Mouse (Mus musculus) CH12.LX (cell line): ENCODE measurements around the gene Gfra4. TPM values are rescaled to one million over a fixed set of nuclear protein-coding genes. Genes with fewer than 3 reads are reported as not detected.

ENCODE experiments used
- DNase-seq: peaks from one replicate; pipeline ENCODE4 v3.0.0-alpha.2; 2013; ENCODE audit errors: extremely low read depth
- H3K27ac ChIP-seq: 2 replicates; pipeline ENCODE4 v1.5.1; 2012; ENCODE audit warnings: low read depth, mild to moderate bottlenecking, control low read depth, moderate library complexity; ENCODE audit not compliant: insufficient read depth
- H3K27me3 ChIP-seq: replicated peaks from 2 replicates; pipeline ENCODE3; 2012; ENCODE audit warnings: inconsistent platforms
- H3K36me3 ChIP-seq, 2 experiments: replicated peaks in 1 of 2; 2 replicates each; pipeline versions ENCODE3 to v1.6.1; 2012; ENCODE audit warnings: inconsistent platforms in 1 of 2, low read length in 1 of 2, mild to moderate bottlenecking in 1 of 2, mixed read lengths in 1 of 2, moderate library complexity in 1 of 2; ENCODE audit not compliant: control insufficient read depth in 1 of 2, insufficient read depth in 1 of 2
- H3K4me1 ChIP-seq, 2 experiments: 2 replicates each; pipeline ENCODE4 v1.6.1; 2012; ENCODE audit warnings: inconsistent platforms in 1 of 2, moderate library complexity in 1 of 2; ENCODE audit not compliant: insufficient read depth in 2 of 2, control insufficient read depth in 1 of 2
- H3K4me2 ChIP-seq: 2 replicates; pipeline ENCODE4 v1.6.1; 2012; ENCODE audit warnings: low read depth, mild to moderate bottlenecking, control low read depth; ENCODE audit not compliant: poor library complexity, insufficient read depth, severe bottlenecking
- H3K4me3 ChIP-seq, 3 experiments: fragments of 150-350 bp in 1 of 3; sonication (generic) in 1 of 3; replicated peaks in 1 of 3; 2 replicates each; pipeline versions ENCODE3 to v1.5.1; 2011 to 2012; ENCODE audit warnings: low read depth in 2 of 3, low read length in 2 of 3, mild to moderate bottlenecking in 2 of 3, moderate library complexity in 2 of 3, control low read depth in 1 of 3, improper control_type of control experiment in 1 of 3, inconsistent platforms in 1 of 3, mixed read lengths in 1 of 3; ENCODE audit not compliant: poor library complexity in 1 of 3
- H3K79me2 ChIP-seq: replicated peaks from 2 replicates; pipeline ENCODE4 v1.6.1; 2012; ENCODE audit warnings: mild to moderate bottlenecking, moderate library complexity; ENCODE audit not compliant: control insufficient read depth, poor library complexity, insufficient read depth, severe bottlenecking; ENCODE audit errors: extremely low read depth
- H3K9ac ChIP-seq: 2 replicates; pipeline ENCODE4 v1.6.1; 2012; ENCODE audit warnings: low read depth, mild to moderate bottlenecking, control low read depth, moderate library complexity; ENCODE audit not compliant: insufficient read depth
- H3K9me3 ChIP-seq: replicated peaks from 2 replicates; pipeline ENCODE3; 2012; ENCODE audit warnings: low read length, inconsistent platforms, mixed read lengths
- CHD1 ChIP-seq: IDR thresholded peaks from 2 replicates; pipeline ENCODE4 v1.6.1; 2012; ENCODE audit warnings: low read depth, low read length, improper control_type of control experiment, inconsistent platforms
- CTCF ChIP-seq, 2 experiments: IDR thresholded peaks in 1 of 2; conservative IDR thresholded peaks in 1 of 2; 2 replicates each; pipeline ENCODE4 v1.5.1; 2011 to 2012; ENCODE audit warnings: low read depth in 2 of 2, low read length in 2 of 2, improper control_type of control experiment in 1 of 2, inconsistent platforms in 1 of 2, mild to moderate bottlenecking in 1 of 2, moderate library complexity in 1 of 2
- E2F4 ChIP-seq: IDR thresholded peaks from 2 replicates; pipeline ENCODE4 v1.6.1; 2011; ENCODE audit warnings: low read depth, low read length, improper control_type of control experiment; ENCODE audit not compliant: insufficient replicate concordance
- IRF4 ChIP-seq: IDR thresholded peaks from 2 replicates; pipeline ENCODE4 v1.6.1; 2014; ENCODE audit warnings: low read depth, mild to moderate bottlenecking, inconsistent platforms, low read length, improper control_type of control experiment
- JUND ChIP-seq: conservative IDR thresholded peaks from 2 replicates; pipeline ENCODE4 v1.6.1; 2011; ENCODE audit warnings: low read depth, low read length, improper control_type of control experiment
- KAT2A ChIP-seq: IDR thresholded peaks from 2 replicates; pipeline ENCODE4 v1.6.1; 2012; ENCODE audit warnings: low read length, improper control_type of control experiment, inconsistent platforms; ENCODE audit not compliant: insufficient replicate concordance
- MAFK ChIP-seq: IDR thresholded peaks from 2 replicates; pipeline ENCODE4 v1.6.1; 2011; ENCODE audit warnings: low read length, improper control_type of control experiment; ENCODE audit not compliant: insufficient replicate concordance
- MAZ ChIP-seq: IDR thresholded peaks from 2 replicates; pipeline ENCODE4 v1.6.1; 2012; ENCODE audit warnings: low read depth, mild to moderate bottlenecking, inconsistent platforms, low read length, improper control_type of control experiment, moderate library complexity
- NELFE ChIP-seq: IDR thresholded peaks from 2 replicates; pipeline ENCODE4 v1.6.1; 2011; ENCODE audit warnings: low read depth, low read length, improper control_type of control experiment
- NRF1 ChIP-seq: IDR thresholded peaks from 2 replicates; pipeline ENCODE4 v1.6.1; 2014; ENCODE audit warnings: low read depth, mild to moderate bottlenecking, inconsistent platforms, low read length, improper control_type of control experiment, moderate library complexity
- POLR2A ChIP-seq: IDR thresholded peaks from 2 replicates; pipeline ENCODE4 v1.6.1; 2011; ENCODE audit warnings: low read depth, mild to moderate bottlenecking, improper control_type of control experiment, low read length
- TBP ChIP-seq: conservative IDR thresholded peaks from 2 replicates; pipeline ENCODE4 v1.6.1; 2011; ENCODE audit warnings: low read depth, low read length, improper control_type of control experiment
- ZNF384 ChIP-seq: IDR thresholded peaks from 2 replicates; pipeline ENCODE4 v1.6.1; 2012; ENCODE audit warnings: low read depth, low read length, improper control_type of control experiment, inconsistent platforms
- dilution Hi-C: fragments of 300-500 bp; cut with MboI; formaldehyde crosslinking; loops from 2 replicates; pipeline ENCODE4 v1.14.3; 2020; ENCODE audit warnings: low sequenced_read_pairs; ENCODE audit not compliant: extremely low pct_unique_long_range_greater_than_20kb, extremely low pct_ligation_motif_present
- in situ Hi-C: fragments of 300-500 bp; cut with MboI; formaldehyde crosslinking; loops from 3 replicates; pipeline ENCODE4 v1.14.3; 2019; ENCODE audit warnings: low sequenced_read_pairs, low pct_ligation_motif_present, low pct_unique_long_range_greater_than_20kb, mixed read lengths
- polyA plus RNA-seq: library from polyadenylated mRNA; unstranded; fragments of >175 nt; gene quantifications from 2 replicates; pipeline ENCODE4 v1.2.1, GENCODE M21; 2012; ENCODE audit warnings: low read depth; ENCODE audit not compliant: insufficient read length
- total RNA-seq, 2 experiments: library from RNA; depleted of rRNA; stranded (reverse); fragments of 300-350 nt in 1 of 2; fragments of >200 nt in 1 of 2; gene quantifications; 2 replicates each; pipeline ENCODE4 v1.2.3; 2012 to 2014

Gfra4 gene
- total and polyA plus RNA-seq, 3 experiments: not detected

GRCm38 (mm10) chr2:131044989-131045720 is 2.3 kb upstream of the Gfra4 start:
- H3K27me3 ChIP-seq: peaks cover 6% of the 10 kb centered on the region
- H3K4me2 ChIP-seq: no peak overlapping the region
- no peaks in the 10 kb centered on the region for H3K36me3 ChIP-seq
- in situ Hi-C loops (no loop called here), dilution Hi-C loops (no loop called here)
- no peak for DNase-seq
- H3K4me1 ChIP-seq: 0 out of 4 replicates have a peak, but pooled peaks cover 0 to 2% of the 10 kb centered on the region in 2 experiments
- peaks cover 2% of the 10 kb centered on the region for H3K9me3 ChIP-seq
- H3K27ac ChIP-seq: no peak overlapping the region
- no peak overlapping the region for H3K4me3 ChIP-seq
- no peaks in the 10 kb centered on the region for H3K79me2 ChIP-seq
- TF ChIP-seq KAT2A (no peak), NELFE (no peak), MAZ (no peak), POLR2A (no peak), NRF1 (no peak)
- no peak overlapping the region for H3K9ac ChIP-seq

DNA sequence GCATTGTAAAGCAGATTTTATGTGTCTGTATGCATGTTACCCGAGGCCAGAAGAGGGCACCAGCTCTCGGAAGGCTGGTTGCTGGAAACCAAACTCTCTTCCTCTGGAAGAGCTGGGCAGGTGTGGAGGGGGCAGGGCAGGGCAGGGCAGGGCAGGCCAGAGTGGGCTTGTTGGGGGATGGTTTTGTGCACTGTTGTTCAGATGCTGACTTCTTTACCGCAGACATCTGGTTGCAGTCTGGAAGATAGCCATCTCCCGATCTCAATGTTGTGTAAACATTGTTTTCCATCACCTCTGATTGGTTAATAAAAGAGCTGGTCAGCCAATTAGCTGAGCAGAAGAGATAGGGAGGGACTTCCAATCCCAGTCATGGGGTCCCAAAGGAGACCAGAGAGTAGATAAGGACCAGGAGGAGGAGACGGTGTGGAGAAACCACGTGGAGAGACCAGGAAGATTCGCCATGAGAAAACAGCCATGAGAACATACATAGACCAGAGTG is 1.5 kb upstream of the Gfra4 start:
- Histone ChIP-seq H3K4me3 (no peak overlapping the region), H3K4me2 (no peak overlapping the region; the same call in 1 of the 2 replicates), H3K36me3 (no peaks in the 10 kb centered on the region), H3K79me2 (no peaks in the 10 kb centered on the region), H3K27me3 (peaks cover 4% of the 10 kb centered on the region), H3K4me1 (0 out of 4 replicates have a peak, but pooled peaks cover 0 to 2% of the 10 kb centered on the region in 2 experiments), H3K27ac (no peak overlapping the region), H3K9me3 (peaks cover 2% of the 10 kb centered on the region), H3K9ac (no peak overlapping the region)
- TF ChIP-seq IRF4 (no peak), E2F4 (no peak), ZNF384 (no peak), CTCF (conservative IDR thresholded peaks at IDR 0.05 in 1 of 2, IDR thresholded peaks at IDR 0.05 in 1 of 2; ENCODE audit: low read depth in 2 of 2, low read length in 2 of 2) (peak in 1 of 2 experiments; percentile 39; a peak in 2 of 4 replicates), CHD1 (no peak), MAFK (no peak), JUND (no peak), TBP (no peak)
- in situ Hi-C loops: no loop called here
- dilution Hi-C loops: no loop called here
- DNase-seq: no peak
